Mouse (Mus musculus): ENCODE data around the gene Srrm1.
"Not testable (repeated sequence)": the region's sequence is repeated elsewhere in the genome, so short reads cannot be mapped to it uniquely, and the experiment has no call there.

DNA sequence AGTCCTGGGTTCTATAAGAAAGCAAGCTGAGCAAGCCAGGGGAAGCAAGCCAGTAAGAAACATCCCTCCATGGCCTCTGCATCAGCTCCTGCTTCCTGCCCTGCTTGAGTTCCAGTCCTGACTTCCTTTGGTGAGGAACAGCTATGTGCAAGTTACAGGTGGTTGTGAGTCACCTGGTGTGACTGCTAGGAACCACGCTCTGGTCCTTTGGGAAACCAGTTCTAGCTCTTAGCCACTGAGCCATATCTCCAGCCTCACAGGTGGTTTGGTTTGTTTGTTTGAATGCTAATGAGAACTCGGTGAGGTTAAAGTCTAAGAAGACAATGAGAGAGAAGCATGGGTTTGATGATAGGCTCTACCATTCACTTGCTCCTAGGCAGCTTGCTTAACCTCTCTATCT lies 73.1 kb downstream of the Srrm1 start:
- TF ChIP-seq CTCF (IDR thresholded peaks at IDR 0.05; ENCODE audit: borderline replicate concordance, insufficient read depth, low read length); POLR2A (IDR thresholded peaks at IDR 0.05; ENCODE audit: low read depth, low read length): not testable (repeated sequence)
